Mouse (Mus musculus): ENCODE measurements at regions not wholly inside any gene's neighbourhood (a gene's known extent, or its start where the extent isn't known, plus 50 kb on each side); places are given as distances from the start of the nearest gene placed in this dataset.
A peak's percentile ranks its signal among the peaks of the same experiment; 100 is the strongest.

- peak; percentile 85 to 91 for DNase-seq
Observed at GRCm38 (mm10) chr15:103627085-103627484, 62.2 kb upstream of the Glycam1 start.

Measured in kidney, adult 8-10 months (tissue).